Mouse (Mus musculus) inflammation-experienced regulatory T-cells, adult 6 months (primary cell): ENCODE results near the gene Ndufc2. TPM values are rescaled to one million over a fixed set of nuclear protein-coding genes. Genes with fewer than 3 reads are reported as not detected.

Experiments used
- ATAC-seq: one replicate; pipeline ENCODE4 v1.8.0; 2017
- polyA plus RNA-seq, 3 experiments: library from polyadenylated mRNA; unstranded; fragments of 100-300 nt; shearing (Covaris generic); gene quantifications; one replicate each; pipeline ENCODE4 v1.2.1; 2017

The Ndufc2 gene
- polyA plus RNA-seq, 3 experiments from 2014 or later, result 178 to 215 (median 183) TPM

DNA sequence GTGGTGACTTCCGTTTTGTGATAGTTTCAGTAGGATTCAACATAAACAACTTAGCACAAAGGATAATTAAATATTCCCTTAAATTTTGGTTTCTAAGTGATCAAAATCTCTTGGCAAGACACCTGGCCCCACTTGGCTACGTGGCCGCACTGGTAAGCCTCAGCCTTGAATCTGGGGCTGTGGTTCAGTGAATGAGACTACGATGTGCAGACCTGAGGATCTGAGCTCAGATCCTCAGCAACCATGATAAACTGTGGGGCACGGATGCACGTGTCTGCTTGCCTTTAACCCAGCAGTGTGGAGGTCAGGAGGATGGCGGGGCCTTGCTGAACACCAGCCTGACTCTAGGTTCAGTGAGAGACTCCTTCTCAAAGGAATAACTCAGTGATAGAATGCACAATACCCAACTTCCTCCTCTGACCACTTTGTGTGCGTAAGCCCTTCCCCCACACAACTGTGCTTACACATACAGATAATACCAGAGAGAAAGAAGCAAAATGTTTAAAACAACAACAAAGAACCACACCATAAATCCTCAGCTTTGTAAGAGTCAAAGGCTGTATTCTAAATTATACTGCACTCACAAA, 12.1 kb upstream of the Ndufc2 start:
- no peak for ATAC-seq

DNA sequence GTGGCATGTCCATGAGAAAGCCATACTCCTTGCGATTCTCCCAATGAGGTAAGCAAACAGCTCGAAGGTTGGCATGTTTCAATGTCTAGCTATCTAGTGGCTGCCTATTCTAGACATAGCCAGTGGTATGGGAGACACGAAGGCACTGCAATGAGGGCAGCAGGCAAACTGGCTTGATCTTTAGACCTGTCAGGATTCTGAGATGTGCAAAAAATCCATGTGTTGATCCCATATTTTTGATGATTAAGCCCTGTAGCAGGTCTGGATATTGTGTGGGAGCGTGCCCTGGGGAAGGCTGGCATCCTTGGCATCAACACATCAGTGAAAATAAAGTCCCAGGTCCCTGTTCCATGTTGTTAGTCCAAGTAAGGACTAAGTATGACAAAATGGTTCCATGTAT, 11.3 kb upstream of the Ndufc2 start:
- ATAC-seq, result no peak

DNA sequence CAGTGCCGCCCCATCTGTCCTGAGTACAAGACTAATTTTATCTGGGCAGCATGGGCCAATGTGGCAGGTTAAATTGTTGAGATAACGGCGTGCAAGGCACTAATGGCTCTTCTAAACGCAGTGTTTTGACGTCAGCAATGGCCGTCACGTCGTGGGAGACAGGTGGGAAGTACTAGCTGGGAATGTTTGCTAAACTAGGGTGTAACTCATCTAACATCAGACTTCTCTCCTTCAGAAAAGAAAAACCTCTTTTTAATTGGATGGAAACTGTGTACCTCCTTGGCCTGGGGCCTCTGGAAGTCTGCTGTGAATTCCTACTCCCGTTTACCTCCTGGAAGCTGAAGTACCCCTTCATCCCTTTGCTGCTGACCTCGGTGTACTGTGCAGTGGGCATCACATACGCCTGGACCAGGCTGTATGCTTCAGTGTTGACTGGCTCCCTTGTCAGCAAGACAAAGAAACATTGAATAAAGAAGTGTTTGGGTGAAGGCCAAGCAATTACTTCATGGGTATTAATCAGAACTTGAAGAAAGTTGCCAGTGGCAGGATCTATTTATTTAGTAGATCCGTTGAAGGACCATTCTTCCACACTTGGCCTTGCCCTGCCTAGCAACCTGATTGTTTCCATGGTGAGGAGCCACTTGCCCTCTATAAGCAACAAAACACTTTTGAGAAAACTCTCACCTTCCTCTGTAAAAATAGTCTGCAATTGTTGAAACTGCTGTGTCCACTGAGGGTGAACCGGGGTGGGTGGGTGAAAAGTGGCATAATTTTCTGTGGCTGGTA, 8.3 kb upstream of the Ndufc2 start:
- ATAC-seq, result no peak

GRCm38 (mm10) chr7:97392079-97392445, 7.7 kb upstream of the Ndufc2 start:
- no peak for ATAC-seq

DNA sequence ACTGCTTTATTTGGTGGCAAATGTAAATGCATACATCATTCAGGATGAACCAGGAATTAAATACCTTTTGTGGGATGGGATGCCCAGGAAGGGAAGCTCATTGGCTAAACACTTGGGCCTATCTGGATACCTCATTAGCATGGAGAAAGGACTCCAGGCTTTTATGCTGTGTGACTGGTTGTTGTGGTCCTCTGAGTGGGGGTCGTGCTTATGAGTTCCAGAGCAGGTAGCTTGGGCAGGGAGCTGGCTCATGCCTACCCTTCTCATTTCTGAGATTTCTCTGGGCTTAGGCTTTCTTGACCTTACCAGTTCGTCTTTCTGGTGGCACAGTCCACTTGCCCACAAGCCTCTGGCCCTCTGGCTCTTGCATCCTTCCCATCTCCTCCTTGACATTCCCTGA, 5.4 kb upstream of the Ndufc2 start:
- ATAC-seq, result no peak

DNA sequence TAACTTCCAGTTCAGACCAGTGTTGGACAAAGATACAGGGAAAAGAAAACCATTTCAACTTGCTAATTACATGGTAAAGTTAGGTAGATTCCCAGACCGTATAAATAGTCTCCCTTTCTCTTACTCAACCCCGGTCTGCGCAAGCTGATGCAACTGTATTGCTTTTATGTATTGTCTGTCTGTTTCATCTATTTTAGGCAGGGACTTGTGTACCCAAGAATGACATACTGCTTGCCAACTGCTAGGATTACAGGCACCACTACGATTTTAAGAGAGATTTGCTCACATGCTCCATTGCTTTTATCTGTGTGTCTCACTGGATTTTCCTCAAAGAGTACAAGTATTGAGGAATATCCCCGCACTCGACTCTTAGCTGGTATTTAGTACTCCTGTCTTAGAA, 860 bp upstream of the Ndufc2 start:
- ATAC-seq, result no peak

- ATAC-seq, result no peak
These were observed 7.3 kb downstream of the Ndufc2 start for GRCm38 (mm10) chr7:97407145-97407544.

- ATAC-seq, result no peak
These were observed 11.3 kb downstream of the Ndufc2 start for GRCm38 (mm10) chr7:97411106-97411505.

GRCm38 (mm10) chr7:97411575-97411974, 11.8 kb downstream of the Ndufc2 start:
- ATAC-seq, result no peak

DNA sequence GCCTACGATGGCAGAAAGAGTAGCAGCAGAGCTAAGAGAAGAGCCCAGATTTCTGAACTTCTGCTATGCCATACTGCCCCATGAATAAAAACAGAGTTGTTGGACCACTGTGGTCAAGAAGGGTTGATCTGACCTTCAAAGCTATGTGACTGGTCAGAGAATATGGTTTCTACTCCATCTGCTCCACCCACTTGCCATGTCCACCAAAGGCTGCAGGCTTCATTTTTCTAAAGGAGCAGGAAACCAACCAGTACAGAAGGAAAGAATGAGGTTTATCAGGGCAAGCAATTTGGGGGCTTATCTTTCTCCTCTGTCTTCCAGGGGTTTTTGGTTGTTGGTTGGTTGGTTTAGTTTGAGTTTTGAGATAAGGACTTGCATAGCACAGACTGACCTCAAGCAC, 14.2 kb downstream of the Ndufc2 start:
- ATAC-seq, result no peak

DNA sequence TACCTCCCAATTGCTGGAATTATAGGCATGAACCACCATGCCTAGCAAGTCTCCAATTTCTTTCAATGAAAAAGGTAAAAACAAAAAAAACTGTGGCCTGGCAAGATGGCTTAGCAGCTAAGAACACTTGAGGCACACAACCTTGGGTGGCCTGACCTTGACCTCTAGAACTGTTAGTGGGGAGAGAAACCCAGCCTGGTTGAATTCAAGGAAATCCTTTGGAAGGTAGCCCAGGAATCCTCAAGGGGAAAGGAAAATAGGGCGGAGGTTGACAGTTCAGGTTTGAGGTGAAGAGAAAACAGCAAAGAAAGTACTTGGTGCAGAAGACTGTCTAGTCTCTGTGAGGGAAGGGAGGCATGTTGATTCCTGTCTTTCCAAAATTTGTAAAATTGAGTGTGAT, 14.6 kb downstream of the Ndufc2 start:
- ATAC-seq, result no peak

- no peak for ATAC-seq
These were observed 15.3 kb downstream of the Ndufc2 start for GRCm38 (mm10) chr7:97414915-97415687.

DNA sequence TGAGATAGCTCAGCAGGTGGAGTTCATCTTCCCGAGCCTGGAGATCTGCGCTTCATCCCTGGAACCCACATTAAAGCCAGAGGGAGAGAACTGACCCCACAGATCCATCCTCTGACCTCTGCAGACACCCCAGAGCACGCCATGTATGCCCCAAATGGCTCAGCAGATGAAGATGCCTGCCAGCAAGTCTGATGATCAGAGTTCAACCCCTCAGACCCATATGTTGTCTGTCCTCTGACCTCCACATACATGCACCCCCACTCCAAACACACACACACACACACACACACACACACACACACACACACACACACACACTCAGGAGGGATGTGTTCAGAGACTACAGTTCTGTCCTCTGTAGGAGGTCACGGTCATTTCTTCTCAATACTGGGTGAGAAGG, 16.7 kb downstream of the Ndufc2 start:
- ATAC-seq, result no peak

GRCm38 (mm10) chr7:97416906-97417777, 17.3 kb downstream of the Ndufc2 start, which contains the start of gene Thrsp:
Gene Thrsp (minus strand): TSS chr7:97417730.
- ATAC-seq, result no peak

DNA sequence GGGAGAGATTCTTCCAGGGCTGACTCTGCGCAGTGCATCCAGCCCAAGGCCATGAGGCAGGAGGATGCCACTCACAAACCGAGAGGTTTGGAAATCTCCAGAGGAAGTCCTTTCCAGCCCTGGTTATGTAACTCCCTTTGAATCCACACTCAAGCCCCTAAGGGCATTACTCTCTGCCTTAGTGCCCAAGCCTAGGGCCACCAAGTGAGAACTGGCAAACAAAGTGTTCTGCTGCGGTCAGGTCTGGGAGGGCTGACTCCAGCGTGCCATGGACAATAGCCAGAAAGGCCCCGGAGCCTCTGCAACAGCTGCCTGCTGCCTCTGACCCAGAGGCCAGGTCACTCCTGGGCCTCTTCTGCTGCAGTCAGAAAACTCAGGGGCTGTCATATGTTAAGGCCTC, 18.9 kb downstream of the Ndufc2 start:
- ATAC-seq, result no peak

- no peak for ATAC-seq
These were observed 19.4 kb downstream of the Ndufc2 start for GRCm38 (mm10) chr7:97419163-97419562.

GRCm38 (mm10) chr7:97420406-97420805, 20.6 kb downstream of the Ndufc2 start:
- no peak for ATAC-seq

DNA sequence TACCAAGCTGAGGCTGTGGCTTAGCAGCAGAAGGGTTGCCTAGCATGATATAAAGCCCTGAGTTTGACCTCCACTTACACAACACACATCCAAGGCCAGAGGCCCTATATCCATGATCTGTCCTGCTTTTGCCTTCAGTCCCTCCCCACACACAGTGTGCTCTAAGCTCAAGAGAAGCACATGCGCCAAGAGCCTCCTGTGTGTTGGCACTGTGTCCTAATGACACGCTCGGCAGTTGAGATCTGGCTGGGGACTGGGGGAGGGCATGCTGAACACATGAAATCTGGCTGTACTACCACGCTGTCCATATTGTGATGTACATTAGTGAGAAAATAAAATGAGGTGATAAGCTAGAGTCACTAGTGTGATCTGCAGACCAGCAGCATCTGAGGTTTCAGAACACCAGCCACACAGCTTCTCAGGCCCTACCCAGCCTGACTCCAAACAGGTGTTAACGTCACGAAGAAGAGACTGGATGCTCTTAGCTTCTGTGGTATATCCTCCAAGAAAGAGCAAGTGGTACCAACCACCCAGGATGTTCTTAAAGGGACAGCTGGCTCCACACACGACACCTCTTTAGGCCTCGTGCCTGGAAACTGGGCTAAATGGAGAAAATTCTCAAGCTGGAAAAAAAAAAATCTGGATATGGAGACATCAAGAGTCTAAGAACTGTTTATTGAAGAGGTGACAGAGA, 21.3 kb downstream of the Ndufc2 start:
- no peak for ATAC-seq

DNA sequence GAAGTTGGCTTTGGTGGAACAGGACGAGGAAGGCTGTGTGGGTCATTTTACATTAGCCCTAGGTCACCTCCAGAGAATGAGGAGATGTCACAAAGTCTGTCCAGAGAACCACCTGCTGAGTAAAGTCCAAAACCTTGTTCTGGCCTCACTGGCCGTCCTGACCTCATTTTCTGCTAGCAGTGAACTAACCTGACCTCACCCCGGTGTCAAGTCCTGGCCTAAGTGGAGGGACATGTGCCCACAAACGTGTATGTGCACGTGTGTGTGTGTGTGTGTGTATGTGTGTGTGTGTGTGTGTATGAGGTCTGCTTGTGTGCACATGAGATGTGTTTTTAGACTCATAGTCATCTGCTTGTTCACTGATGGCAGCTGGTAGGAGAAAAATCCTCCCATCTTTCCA, 24.0 kb downstream of the Ndufc2 start:
- ATAC-seq, result no peak

DNA sequence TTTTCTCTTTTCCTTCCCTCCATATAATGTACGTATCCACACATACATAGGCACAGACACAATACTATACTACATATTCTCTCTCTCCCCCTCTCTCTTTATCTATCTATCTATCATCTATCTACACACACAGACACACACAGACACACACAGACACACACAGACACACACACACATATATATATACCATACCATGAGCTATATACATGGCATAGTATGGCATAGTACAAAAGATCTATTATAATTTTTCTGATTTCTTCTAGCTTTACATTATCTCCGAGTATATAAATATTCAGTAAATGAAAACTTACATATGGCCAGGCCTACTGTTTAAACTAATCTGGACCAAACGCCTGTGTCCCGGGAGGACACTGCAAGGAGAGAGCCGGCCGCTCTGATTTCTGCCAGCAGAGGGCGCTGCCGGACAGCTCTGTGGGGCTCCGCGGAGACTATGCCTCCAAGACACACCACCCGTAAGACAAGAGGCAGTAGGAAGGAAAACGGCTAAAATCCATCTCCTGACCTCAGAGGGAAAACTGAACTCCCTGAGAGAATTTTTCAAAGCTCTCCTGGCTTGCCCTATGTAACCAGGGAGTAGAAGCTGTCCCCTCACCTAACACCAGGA, 24.9 kb downstream of the Ndufc2 start:
- ATAC-seq, result peak; percentile 78

- ATAC-seq, result no peak
These were observed 26.8 kb downstream of the Ndufc2 start for GRCm38 (mm10) chr7:97426566-97426965.

DNA sequence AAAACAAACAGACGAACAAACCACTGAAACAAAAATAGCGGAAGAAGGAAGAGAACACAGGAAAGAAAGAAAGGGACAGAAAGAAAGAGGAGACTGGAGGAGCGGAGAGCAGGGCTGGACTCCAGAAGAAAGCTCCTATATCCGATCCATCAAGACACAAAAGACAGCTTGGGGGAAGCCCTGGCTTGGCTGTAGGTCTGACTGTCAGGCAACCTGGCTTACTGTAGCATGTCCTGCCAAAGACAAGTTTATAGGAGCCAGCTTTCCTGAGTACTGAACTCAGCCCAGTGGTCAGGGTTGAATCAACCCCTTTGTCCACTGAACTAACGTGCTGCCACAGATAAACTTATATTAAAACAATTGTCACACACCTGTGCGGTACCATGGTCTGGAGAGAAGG, 27.5 kb downstream of the Ndufc2 start:
- no peak for ATAC-seq
